Mouse (Mus musculus): ENCODE data around the gene Pitpnc1. TPM values are rescaled to one million over a fixed set of nuclear protein-coding genes. Genes with fewer than 3 reads are reported as not detected.

The Pitpnc1 gene
- polyA plus RNA-seq, 1 experiment, result not detected

- Histone ChIP-seq H3K4me3 (ENCODE audit: insufficient read depth, low read depth, low read length) (no peak overlapping the region), H3K27ac (ENCODE audit: insufficient read depth, low read depth, low read length) (no peak overlapping the region)
Observed at GRCm38 (mm10) chr11:107431197-107431965, 39.1 kb downstream of the Pitpnc1 start.

GRCm38 (mm10) chr11:107428011-107428410, 42.5 kb downstream of the Pitpnc1 start:
- Histone ChIP-seq H3K4me1 (ENCODE audit: control insufficient read depth, insufficient read depth, low read length) (no peaks in the 10 kb centered on the region), H3K4me3 (ENCODE audit: insufficient read depth, low read depth, low read length) (no peak overlapping the region), H3K27ac (ENCODE audit: insufficient read depth, low read depth, low read length) (no peak overlapping the region)
- no peak for TF ChIP-seq CTCF (IDR thresholded peaks at IDR 0.05; ENCODE audit: insufficient read depth, low read depth, low read length)
- TF ChIP-seq POLR2A (IDR thresholded peaks at IDR 0.05; ENCODE audit: insufficient read depth, low read depth, low read length), result no peak
- 75% methylated on average over 10 of the region's 10 CpGs for WGBS

More at GRCm38 (mm10) chr11:107431197-107431965, 39.1 kb downstream of the Pitpnc1 start:
- WGBS, result 87% methylated on average over 7 of the region's 7 CpGs
- no peaks in the 10 kb centered on the region for H3K4me1 ChIP-seq (ENCODE audit: control insufficient read depth, insufficient read depth, low read length)
- TF ChIP-seq POLR2A (IDR thresholded peaks at IDR 0.05; ENCODE audit: insufficient read depth, low read depth, low read length), result no peak
- no peak for TF ChIP-seq CTCF (IDR thresholded peaks at IDR 0.05; ENCODE audit: insufficient read depth, low read depth, low read length)

GRCm38 (mm10) chr11:107424176-107424575, 46.3 kb downstream of the Pitpnc1 start:
- Histone ChIP-seq H3K4me3 (ENCODE audit: insufficient read depth, low read depth, low read length) (no peak overlapping the region), H3K27ac (ENCODE audit: insufficient read depth, low read depth, low read length) (no peak overlapping the region), H3K4me1 (ENCODE audit: control insufficient read depth, insufficient read depth, low read length) (peaks cover 5% of the 10 kb centered on the region)
- 72% methylated on average over 12 of the region's 12 CpGs for WGBS
- no peak for TF ChIP-seq CTCF (IDR thresholded peaks at IDR 0.05; ENCODE audit: insufficient read depth, low read depth, low read length)

GRCm38 (mm10) chr11:107422356-107422754, 48.1 kb downstream of the Pitpnc1 start:
- WGBS, result 8% methylated on average over 5 of the region's 5 CpGs
- no peak overlapping the region for H3K4me3 ChIP-seq (ENCODE audit: insufficient read depth, low read depth, low read length)
- peaks cover 5% of the 10 kb centered on the region for H3K4me1 ChIP-seq (ENCODE audit: control insufficient read depth, insufficient read depth, low read length)
- no peak for TF ChIP-seq POLR2A (IDR thresholded peaks at IDR 0.05; ENCODE audit: insufficient read depth, low read depth, low read length)
- TF ChIP-seq CTCF (IDR thresholded peaks at IDR 0.05; ENCODE audit: insufficient read depth, low read depth, low read length), result no peak
- no peak overlapping the region; the same call in 1 of the 2 replicates for H3K27ac ChIP-seq (ENCODE audit: insufficient read depth, low read depth, low read length)

- WGBS, result 52% methylated on average over 5 of the region's 5 CpGs
- H3K4me3 ChIP-seq (ENCODE audit: insufficient read depth, low read depth, low read length), result no peak overlapping the region
Observed at GRCm38 (mm10) chr11:107421751-107422355, 48.6 kb downstream of the Pitpnc1 start.

GRCm38 (mm10) chr11:107419925-107420324, 50.6 kb downstream of the Pitpnc1 start:
- Histone ChIP-seq H3K4me3 (ENCODE audit: insufficient read depth, low read depth, low read length) (no peak overlapping the region), H3K4me1 (ENCODE audit: control insufficient read depth, insufficient read depth, low read length) (peaks cover 13% of the 10 kb centered on the region), H3K27ac (ENCODE audit: insufficient read depth, low read depth, low read length) (no peak overlapping the region)
- WGBS, result 55% methylated on average over 7 of the region's 7 CpGs
- TF ChIP-seq CTCF (IDR thresholded peaks at IDR 0.05; ENCODE audit: insufficient read depth, low read depth, low read length), result no peak
- TF ChIP-seq POLR2A (IDR thresholded peaks at IDR 0.05; ENCODE audit: insufficient read depth, low read depth, low read length), result no peak

More at GRCm38 (mm10) chr11:107421751-107422355, 48.6 kb downstream of the Pitpnc1 start:
- TF ChIP-seq POLR2A (IDR thresholded peaks at IDR 0.05; ENCODE audit: insufficient read depth, low read depth, low read length) (no peak), CTCF (IDR thresholded peaks at IDR 0.05; ENCODE audit: insufficient read depth, low read depth, low read length) (no peak)
- Histone ChIP-seq H3K4me1 (ENCODE audit: control insufficient read depth, insufficient read depth, low read length) (peaks cover 10% of the 10 kb centered on the region), H3K27ac (ENCODE audit: insufficient read depth, low read depth, low read length) (no peak overlapping the region; the same call in 1 of the 2 replicates)

GRCm38 (mm10) chr11:107417041-107417583, 53.4 kb downstream of the Pitpnc1 start:
- TF ChIP-seq POLR2A (IDR thresholded peaks at IDR 0.05; ENCODE audit: insufficient read depth, low read depth, low read length), result no peak
- no peak for TF ChIP-seq CTCF (IDR thresholded peaks at IDR 0.05; ENCODE audit: insufficient read depth, low read depth, low read length)
- H3K27ac ChIP-seq (ENCODE audit: insufficient read depth, low read depth, low read length), result peak overlapping the region; percentile 62
- peaks cover 13% of the 10 kb centered on the region for H3K4me1 ChIP-seq (ENCODE audit: control insufficient read depth, insufficient read depth, low read length)
- 39% methylated on average over 14 of the region's 14 CpGs for WGBS
- no peak overlapping the region for H3K4me3 ChIP-seq (ENCODE audit: insufficient read depth, low read depth, low read length)

- TF ChIP-seq CTCF (IDR thresholded peaks at IDR 0.05; ENCODE audit: insufficient read depth, low read depth, low read length), result no peak
- no peak for TF ChIP-seq POLR2A (IDR thresholded peaks at IDR 0.05; ENCODE audit: insufficient read depth, low read depth, low read length)
- Histone ChIP-seq H3K4me3 (ENCODE audit: insufficient read depth, low read depth, low read length) (no peak overlapping the region), H3K27ac (ENCODE audit: insufficient read depth, low read depth, low read length) (peak overlapping the region; percentile 83), H3K4me1 (ENCODE audit: control insufficient read depth, insufficient read depth, low read length) (peaks cover 10% of the 10 kb centered on the region)
- WGBS, result 30% methylated on average over 4 of the region's 4 CpGs
Observed at GRCm38 (mm10) chr11:107416561-107416926, 54.0 kb downstream of the Pitpnc1 start.
